Mouse (Mus musculus): ENCODE measurements around the gene Atad1.
"Not testable (repeated sequence)": the region's sequence is repeated elsewhere in the genome, so short reads cannot be mapped to it uniquely, and the experiment has no call there.

Gene Atad1

GRCm38 (mm10) chr19:32740641-32741345 is 1.2 kb upstream of the Atad1 start:
- DNase-seq: no peak

GRCm38 (mm10) chr19:32737844-32738243 is 1.7 kb downstream of the Atad1 start:
- DNase-seq: no peak

- DNase-seq: no peak
Measured at GRCm38 (mm10) chr19:32732922-32733321, 6.7 kb downstream of the Atad1 start.

GRCm38 (mm10) chr19:32729785-32730184 is 9.8 kb downstream of the Atad1 start:
- DNase-seq: no peak

- no peak for DNase-seq
Measured at GRCm38 (mm10) chr19:32726451-32727325, 12.9 kb downstream of the Atad1 start.

- no peak for DNase-seq
Measured at GRCm38 (mm10) chr19:32723817-32724216, 15.8 kb downstream of the Atad1 start.

- DNase-seq: no peak
Measured at GRCm38 (mm10) chr19:32720319-32720718, 19.3 kb downstream of the Atad1 start.

- DNase-seq: no peak
Measured at GRCm38 (mm10) chr19:32717590-32717989, 22.0 kb downstream of the Atad1 start.

- DNase-seq: no peak
Measured at GRCm38 (mm10) chr19:32715681-32716080, 23.9 kb downstream of the Atad1 start.

GRCm38 (mm10) chr19:32715201-32715600 is 24.4 kb downstream of the Atad1 start:
- DNase-seq: peak; percentile 72

- DNase-seq: no peak
Measured at GRCm38 (mm10) chr19:32713471-32713870, 26.1 kb downstream of the Atad1 start.

- DNase-seq: peak; percentile 73
Measured at GRCm38 (mm10) chr19:32712588-32713042, 27.0 kb downstream of the Atad1 start.

- DNase-seq: peak; percentile 92
Measured at GRCm38 (mm10) chr19:32711761-32712541, 27.6 kb downstream of the Atad1 start.

GRCm38 (mm10) chr19:32710288-32710687 is 29.3 kb downstream of the Atad1 start:
- no peak for DNase-seq

GRCm38 (mm10) chr19:32708996-32709395 is 30.6 kb downstream of the Atad1 start:
- no peak for DNase-seq

GRCm38 (mm10) chr19:32702191-32702590 is 37.4 kb downstream of the Atad1 start:
- no peak for DNase-seq

GRCm38 (mm10) chr19:32696674-32697073 is 42.9 kb downstream of the Atad1 start:
- no peak for DNase-seq

GRCm38 (mm10) chr19:32689724-32690123 is 49.9 kb downstream of the Atad1 start:
- DNase-seq: no peak

GRCm38 (mm10) chr19:32688227-32688626 is 51.4 kb downstream of the Atad1 start:
- DNase-seq: not testable (repeated sequence)

GRCm38 (mm10) chr19:32687721-32688120 is 51.9 kb downstream of the Atad1 start:
- no peak for DNase-seq

- DNase-seq: no peak
Measured at GRCm38 (mm10) chr19:32683081-32683480, 56.5 kb downstream of the Atad1 start.

- DNase-seq: no peak
Measured at GRCm38 (mm10) chr19:32680894-32681293, 58.7 kb downstream of the Atad1 start.

GRCm38 (mm10) chr19:32675766-32676165 is 63.8 kb downstream of the Atad1 start:
- DNase-seq: no peak

Measured in right cerebral cortex, postnatal 14 days (tissue).